Mouse (Mus musculus): ENCODE results near the gene Trim11.

- TF ChIP-seq POLR2A (IDR thresholded peaks at IDR 0.05; ENCODE audit: low read depth, low read length) (no peak), CTCF (IDR thresholded peaks at IDR 0.05; ENCODE audit: borderline replicate concordance, insufficient read depth, low read length) (no peak)
These were observed 51.1 kb downstream of the Trim11 start for GRCm38 (mm10) chr11:59029003-59029402.

All from embryonic fibroblast, embryonic 13.5 days (primary cell).